Comparison of ENCODE assay signal across 8 mouse cellular contexts in the genomic region with DNA sequence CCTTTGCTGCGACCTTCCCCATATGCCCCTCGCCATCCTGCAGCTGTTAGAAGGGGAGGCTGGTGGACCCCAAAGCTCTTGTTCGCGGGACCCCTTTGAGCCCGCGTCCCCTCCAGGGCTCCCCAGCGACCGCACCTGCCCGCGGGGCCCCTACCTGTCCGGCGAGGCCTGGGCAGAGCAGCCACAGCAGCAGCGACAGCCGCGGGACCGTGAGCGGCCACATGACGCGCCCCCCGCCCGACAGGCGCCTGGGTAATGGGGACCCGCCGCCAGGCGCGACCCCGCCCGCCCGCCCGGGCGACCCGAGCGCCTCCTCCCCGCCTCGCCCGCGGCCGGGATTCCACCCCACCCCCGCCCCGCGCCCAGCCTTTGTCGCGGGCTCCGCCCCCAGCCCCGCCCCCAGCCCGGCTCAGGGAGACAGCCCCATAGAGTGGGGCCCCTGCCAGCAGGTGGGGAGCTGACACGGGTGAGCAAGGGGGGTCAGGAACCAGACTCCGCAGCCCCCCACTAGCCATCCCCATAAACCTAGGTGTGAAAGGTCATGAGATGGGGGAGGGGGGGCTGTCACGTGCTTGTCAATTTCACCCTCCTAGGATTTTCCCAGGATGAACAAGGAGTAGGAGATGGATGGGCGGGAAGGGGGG. TPM values are rescaled to one million over a fixed set of nuclear protein-coding genes. Genes with fewer than 3 reads are reported as not detected.
A peak's percentile ranks its signal among the peaks of the same experiment; 100 is the strongest.
DNase-seq lines count a peak whose midpoint lies in the region; ATAC-seq and TF ChIP-seq lines count a peak whose summit lies in the region.

A gene (minus strand): TSS at position 333 of the 644 bp plus-strand sequence.

- H3K4me2 ChIP-seq in lung, postnatal 0 days (replicated peaks; ENCODE audit: low read depth, low read length) = peak within 1 kb of the TSS; percentile 62
- peak within 1 kb of the TSS; percentile 70 for H3K4me2 ChIP-seq in intestine, postnatal 0 days (replicated peaks; ENCODE audit: low read depth)

- H3K4me3 ChIP-seq in lung, postnatal 0 days (ENCODE audit: low read depth, low read length) = peak within 1 kb of the TSS; percentile 24; the same call in 1 of the 2 replicates
- peak within 1 kb of the TSS; percentile 36 for H3K4me3 ChIP-seq in intestine, postnatal 0 days (ENCODE audit: low read depth, low read length)
- peak within 1 kb of the TSS; percentile 68 for H3K4me3 ChIP-seq in midbrain, embryonic 10.5 days

- peak; percentile 24 for DNase-seq in adrenal gland, postnatal 10 days
- DNase-seq in adrenal gland, postnatal 14 days = no peak
- DNase-seq in lung, postnatal 0 days (ENCODE audit: low spot score) = no peak
- no peak for DNase-seq in lung, postnatal 14 days
- DNase-seq in midbrain, embryonic 10.5 days (ENCODE audit: low spot score) = peak; percentile 72
- no peak for DNase-seq in adrenal gland, postnatal 25 days

- peaks cover 33% of the 10 kb centered on the region for H3K27me3 ChIP-seq in lung, postnatal 0 days (replicated peaks; ENCODE audit: insufficient read depth, low read length)
- peaks cover 38% of the 10 kb centered on the region for H3K27me3 ChIP-seq in intestine, postnatal 0 days (replicated peaks; ENCODE audit: control insufficient read depth, insufficient read depth, low read length)
- H3K27me3 ChIP-seq in midbrain, embryonic 10.5 days (ENCODE audit: low read depth, poor library complexity, severe bottlenecking) = peaks cover 45% of the 10 kb centered on the region

- no peak for ATAC-seq in lung, postnatal 0 days
- peak; percentile 20; the same call in 1 of the 2 replicates for ATAC-seq in intestine, postnatal 0 days
- no peak for ATAC-seq in erythroblast, adult 5-6 weeks (replicated peaks; ENCODE audit: low FRiP score, poor library complexity, severe bottlenecking)

- no peak within 1 kb of the TSS for H3K9ac ChIP-seq in lung, postnatal 0 days (replicated peaks; ENCODE audit: low read depth)
- H3K9ac ChIP-seq in intestine, postnatal 0 days (ENCODE audit: low read depth, low read length) = peak within 1 kb of the TSS; percentile 26; the same call in 1 of the 2 replicates

- no peaks in the 10 kb centered on the region for H3K4me1 ChIP-seq in lung, postnatal 0 days (ENCODE audit: insufficient read depth, low read depth, low read length)
- H3K4me1 ChIP-seq in intestine, postnatal 0 days (replicated peaks; ENCODE audit: control insufficient read depth, insufficient read depth, low read length) = no peaks in the 10 kb centered on the region
- H3K4me1 ChIP-seq in midbrain, embryonic 10.5 days = peaks cover 41% of the 10 kb centered on the region

- TF ChIP-seq CTCF in lung, postnatal 0 days (IDR thresholded peaks at IDR 0.05) = no peak
- TF ChIP-seq CTCF in intestine, postnatal 0 days (IDR thresholded peaks at IDR 0.05; ENCODE audit: low read depth) = no peak

- no peaks in the 10 kb centered on the region for H3K36me3 ChIP-seq in lung, postnatal 0 days (ENCODE audit: insufficient read depth, low read length)
- no peaks in the 10 kb centered on the region for H3K36me3 ChIP-seq in intestine, postnatal 0 days (ENCODE audit: control insufficient read depth, insufficient read depth)
- H3K36me3 ChIP-seq in midbrain, embryonic 10.5 days = no peaks in the 10 kb centered on the region

- no peaks in the 10 kb centered on the region for H3K9me3 ChIP-seq in lung, postnatal 0 days (ENCODE audit: low read length)
- H3K9me3 ChIP-seq in intestine, postnatal 0 days (ENCODE audit: control insufficient read depth) = no peaks in the 10 kb centered on the region
- H3K9me3 ChIP-seq in midbrain, embryonic 10.5 days (replicated peaks) = no peaks in the 10 kb centered on the region

- 3% methylated on average over 16 of the region's 50 CpGs for WGBS in lung, postnatal 0 days
- under 1% methylated on average over 38 of the region's 50 CpGs for WGBS in intestine, postnatal 0 days
- WGBS in midbrain, embryonic 10.5 days = under 1% methylated on average over 20 of the region's 50 CpGs

- no peak for TF ChIP-seq EP300 in lung, postnatal 0 days (IDR thresholded peaks at IDR 0.05)

- no peak within 1 kb of the TSS for H3K27ac ChIP-seq in lung, postnatal 0 days (ENCODE audit: low read length)
- H3K27ac ChIP-seq in intestine, postnatal 0 days (ENCODE audit: low read depth, low read length) = no peak within 1 kb of the TSS
- peak within 1 kb of the TSS; percentile 82 for H3K27ac ChIP-seq in midbrain, embryonic 10.5 days (replicated peaks)

RNA-seq across cellular contexts. Expression of the gene that starts here (rescaled TPM):
- 1 to 10 TPM; 3.3 to 6.4 TPM for total RNA-seq in adrenal gland, postnatal 10 days (2021)
- 1.6 and 2.4 TPM in 2 replicates for total RNA-seq in adrenal gland, postnatal 14 days (2021)
- 0.36 and 0.55 TPM in 2 replicates for polyA plus RNA-seq in lung, postnatal 0 days (2015; fragmentation: Nextera tagmentation; extraction: Ambion mirVana)
- 3.7 and 4.1 TPM in 2 replicates for polyA plus RNA-seq in intestine, postnatal 0 days (2015; fragmentation: Nextera tagmentation; extraction: Ambion mirVana)
- 26.8 and 34.6 TPM in 2 replicates for polyA plus RNA-seq in midbrain, embryonic 10.5 days (2016; fragmentation: Nextera tagmentation; extraction: Ambion mirVana)
- total RNA-seq in adrenal gland, postnatal 25 days (2021) = 0.46 and 0.52 TPM in 2 replicates
- not detected in 2 replicates for total RNA-seq in erythroblast, adult 5-6 weeks (2015; ENCODE audit: low replicate concordance)
- total RNA-seq in erythroblast, adult 5-6 weeks (2017; ENCODE audit: low replicate concordance) = not detected in 2 replicates

Comparison
In these comparisons a context has a peak if more than half of its experiments do, and no peak if none do; other contexts are left out.
1. DNase-seq: peak in adrenal gland, postnatal 10 days (single experiment) and midbrain, embryonic 10.5 days (single experiment); none in adrenal gland, postnatal 14 days (single experiment), lung, postnatal 0 days (single experiment), lung, postnatal 14 days (single experiment) and adrenal gland, postnatal 25 days (single experiment).
2. Peak in every context shown above with its lines, with median percentiles within 50 percentile points of each other: H3K4me3 ChIP-seq.